Mouse (Mus musculus): Measurements from ENCODE around the gene Neurl3. TPM values are rescaled to one million over a fixed set of nuclear protein-coding genes. Genes with fewer than 3 reads are reported as not detected.
A peak's percentile ranks its signal among the peaks of the same experiment; 100 is the strongest.

The Neurl3 gene
- total and polyA plus RNA-seq, 2 experiments: 3.3 to 5.3 TPM

DNA sequence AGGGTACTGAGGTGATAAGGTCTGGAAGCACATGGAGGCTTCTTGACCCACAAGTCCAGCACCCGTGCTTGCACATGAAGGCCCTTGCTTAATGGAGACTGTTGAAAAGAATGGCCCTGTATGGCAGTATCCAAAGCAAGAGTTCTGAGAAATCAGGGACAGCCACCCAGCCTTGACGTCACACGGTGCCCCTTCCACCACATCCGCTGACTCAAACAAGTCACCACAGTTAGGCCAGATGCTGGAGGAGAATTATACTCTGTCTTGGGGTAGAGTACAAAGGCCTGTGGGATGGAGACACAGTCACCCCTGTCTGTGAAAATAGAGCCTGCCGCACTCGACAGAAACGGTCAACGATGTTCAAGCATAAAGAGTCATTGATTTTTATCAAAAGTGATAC is 19.0 kb upstream of the Neurl3 start:
- 93% methylated on average over 8 of the region's 8 CpGs for WGBS
- Histone ChIP-seq H3K4me1 (ENCODE audit: control insufficient read depth, insufficient read depth, low read length) (no peaks in the 10 kb centered on the region), H3K79me2 (ENCODE audit: control insufficient read depth, insufficient read depth, low read length) (no peaks in the 10 kb centered on the region), H3K4me3 (ENCODE audit: insufficient read depth, low read depth, low read length) (no peak overlapping the region), H3K36me3 (ENCODE audit: control insufficient read depth, insufficient read depth, low read length) (no peaks in the 10 kb centered on the region), H3K27ac (replicated peaks; ENCODE audit: insufficient read depth, low read depth, low read length) (no peak overlapping the region), H3K9ac (ENCODE audit: low read depth, low read length) (no peak overlapping the region), H3K27me3 (ENCODE audit: control insufficient read depth, insufficient read depth, low read length) (no peaks in the 10 kb centered on the region)
- DNase-seq (ENCODE audit: extremely low read depth, low read depth, low spot score): no peak
- TF ChIP-seq CTCF (IDR thresholded peaks at IDR 0.05; ENCODE audit: low read depth, low read length) (no peak), POLR2A (IDR thresholded peaks at IDR 0.05; ENCODE audit: extremely low read depth, insufficient read depth, low read length) (no peak)

GRCm38 (mm10) chr1:36281849-36282248 is 7.4 kb upstream of the Neurl3 start:
- H3K9ac ChIP-seq (ENCODE audit: low read depth, low read length): no peak overlapping the region
- TF ChIP-seq CTCF (IDR thresholded peaks at IDR 0.05; ENCODE audit: low read depth, low read length) (no peak), POLR2A (IDR thresholded peaks at IDR 0.05; ENCODE audit: extremely low read depth, insufficient read depth, low read length) (no peak)
- H3K27ac ChIP-seq (replicated peaks; ENCODE audit: insufficient read depth, low read depth, low read length): no peak overlapping the region
- no peak overlapping the region for H3K4me3 ChIP-seq (ENCODE audit: insufficient read depth, low read depth, low read length)
- DNase-seq (ENCODE audit: extremely low read depth, low read depth, low spot score): no peak
- no peaks in the 10 kb centered on the region for H3K79me2 ChIP-seq (ENCODE audit: control insufficient read depth, insufficient read depth, low read length)
- no peaks in the 10 kb centered on the region for H3K36me3 ChIP-seq (ENCODE audit: control insufficient read depth, insufficient read depth, low read length)
- no peaks in the 10 kb centered on the region for H3K4me1 ChIP-seq (ENCODE audit: control insufficient read depth, insufficient read depth, low read length)
- no peaks in the 10 kb centered on the region for H3K27me3 ChIP-seq (ENCODE audit: control insufficient read depth, insufficient read depth, low read length)
- WGBS: 92% methylated on average over 6 of the region's 6 CpGs

GRCm38 (mm10) chr1:36280938-36281337 is 6.5 kb upstream of the Neurl3 start:
- no peak overlapping the region for H3K4me3 ChIP-seq (ENCODE audit: insufficient read depth, low read depth, low read length)
- no peaks in the 10 kb centered on the region for H3K36me3 ChIP-seq (ENCODE audit: control insufficient read depth, insufficient read depth, low read length)
- H3K4me1 ChIP-seq (ENCODE audit: control insufficient read depth, insufficient read depth, low read length): no peaks in the 10 kb centered on the region
- H3K9ac ChIP-seq (ENCODE audit: low read depth, low read length): no peak overlapping the region
- TF ChIP-seq POLR2A (IDR thresholded peaks at IDR 0.05; ENCODE audit: extremely low read depth, insufficient read depth, low read length): no peak
- no peak for TF ChIP-seq CTCF (IDR thresholded peaks at IDR 0.05; ENCODE audit: low read depth, low read length)
- no peak for DNase-seq (ENCODE audit: extremely low read depth, low read depth, low spot score)
- H3K27ac ChIP-seq (replicated peaks; ENCODE audit: insufficient read depth, low read depth, low read length): no peak overlapping the region
- 85% methylated on average over 3 of the region's 3 CpGs for WGBS
- H3K79me2 ChIP-seq (ENCODE audit: control insufficient read depth, insufficient read depth, low read length): no peaks in the 10 kb centered on the region
- no peaks in the 10 kb centered on the region for H3K27me3 ChIP-seq (ENCODE audit: control insufficient read depth, insufficient read depth, low read length)

DNA sequence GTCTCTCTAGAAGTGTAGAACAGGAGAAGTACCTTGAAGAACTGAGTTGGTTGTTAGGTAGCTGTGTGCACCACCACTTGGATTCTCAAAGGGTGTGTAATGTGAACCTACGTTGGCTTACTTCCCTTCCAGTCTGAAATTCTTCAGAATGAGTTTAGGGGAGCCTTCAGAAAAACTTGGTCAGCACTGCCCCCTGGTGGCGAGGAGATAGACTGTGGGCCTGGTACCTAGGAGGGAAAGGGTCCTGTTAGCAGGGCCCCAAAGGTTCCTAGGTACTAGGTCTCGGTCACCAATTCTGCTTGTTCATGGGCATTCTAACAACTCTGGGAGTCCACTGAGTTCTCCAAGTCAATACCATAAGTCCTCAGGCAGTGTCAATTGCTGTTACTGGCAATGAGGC is 4.7 kb upstream of the Neurl3 start:
- TF ChIP-seq POLR2A (IDR thresholded peaks at IDR 0.05; ENCODE audit: extremely low read depth, insufficient read depth, low read length) (no peak), CTCF (IDR thresholded peaks at IDR 0.05; ENCODE audit: low read depth, low read length) (peak; percentile 80)
- Histone ChIP-seq H3K27ac (replicated peaks; ENCODE audit: insufficient read depth, low read depth, low read length) (no peak overlapping the region), H3K27me3 (ENCODE audit: control insufficient read depth, insufficient read depth, low read length) (no peaks in the 10 kb centered on the region), H3K9ac (ENCODE audit: low read depth, low read length) (no peak overlapping the region), H3K4me3 (ENCODE audit: insufficient read depth, low read depth, low read length) (no peak overlapping the region), H3K4me1 (ENCODE audit: control insufficient read depth, insufficient read depth, low read length) (no peaks in the 10 kb centered on the region), H3K79me2 (ENCODE audit: control insufficient read depth, insufficient read depth, low read length) (no peaks in the 10 kb centered on the region), H3K36me3 (ENCODE audit: control insufficient read depth, insufficient read depth, low read length) (no peaks in the 10 kb centered on the region)
- 28% methylated on average over 3 of the region's 3 CpGs for WGBS
- peak; percentile 34 for DNase-seq (ENCODE audit: extremely low read depth, low read depth, low spot score)

GRCm38 (mm10) chr1:36277267-36278060 is 3.0 kb upstream of the Neurl3 start:
- Histone ChIP-seq H3K79me2 (ENCODE audit: control insufficient read depth, insufficient read depth, low read length) (no peaks in the 10 kb centered on the region), H3K36me3 (ENCODE audit: control insufficient read depth, insufficient read depth, low read length) (no peaks in the 10 kb centered on the region), H3K4me3 (ENCODE audit: insufficient read depth, low read depth, low read length) (no peak overlapping the region), H3K27ac (replicated peaks; ENCODE audit: insufficient read depth, low read depth, low read length) (no peak overlapping the region), H3K9ac (ENCODE audit: low read depth, low read length) (no peak overlapping the region), H3K27me3 (ENCODE audit: control insufficient read depth, insufficient read depth, low read length) (no peaks in the 10 kb centered on the region), H3K4me1 (ENCODE audit: control insufficient read depth, insufficient read depth, low read length) (no peaks in the 10 kb centered on the region)
- 28% methylated on average over 7 of the region's 7 CpGs for WGBS
- peak; percentile 29 for DNase-seq (ENCODE audit: extremely low read depth, low read depth, low spot score)
- no peak for TF ChIP-seq POLR2A (IDR thresholded peaks at IDR 0.05; ENCODE audit: extremely low read depth, insufficient read depth, low read length)
- peak; percentile 91 for TF ChIP-seq CTCF (IDR thresholded peaks at IDR 0.05; ENCODE audit: low read depth, low read length)
